Mouse (Mus musculus): ENCODE data around the gene Gm32742. TPM values are rescaled to one million over a fixed set of nuclear protein-coding genes. Genes with fewer than 3 reads are reported as not detected.

Gm32742 gene
- total RNA-seq (2021) = not detected

DNA sequence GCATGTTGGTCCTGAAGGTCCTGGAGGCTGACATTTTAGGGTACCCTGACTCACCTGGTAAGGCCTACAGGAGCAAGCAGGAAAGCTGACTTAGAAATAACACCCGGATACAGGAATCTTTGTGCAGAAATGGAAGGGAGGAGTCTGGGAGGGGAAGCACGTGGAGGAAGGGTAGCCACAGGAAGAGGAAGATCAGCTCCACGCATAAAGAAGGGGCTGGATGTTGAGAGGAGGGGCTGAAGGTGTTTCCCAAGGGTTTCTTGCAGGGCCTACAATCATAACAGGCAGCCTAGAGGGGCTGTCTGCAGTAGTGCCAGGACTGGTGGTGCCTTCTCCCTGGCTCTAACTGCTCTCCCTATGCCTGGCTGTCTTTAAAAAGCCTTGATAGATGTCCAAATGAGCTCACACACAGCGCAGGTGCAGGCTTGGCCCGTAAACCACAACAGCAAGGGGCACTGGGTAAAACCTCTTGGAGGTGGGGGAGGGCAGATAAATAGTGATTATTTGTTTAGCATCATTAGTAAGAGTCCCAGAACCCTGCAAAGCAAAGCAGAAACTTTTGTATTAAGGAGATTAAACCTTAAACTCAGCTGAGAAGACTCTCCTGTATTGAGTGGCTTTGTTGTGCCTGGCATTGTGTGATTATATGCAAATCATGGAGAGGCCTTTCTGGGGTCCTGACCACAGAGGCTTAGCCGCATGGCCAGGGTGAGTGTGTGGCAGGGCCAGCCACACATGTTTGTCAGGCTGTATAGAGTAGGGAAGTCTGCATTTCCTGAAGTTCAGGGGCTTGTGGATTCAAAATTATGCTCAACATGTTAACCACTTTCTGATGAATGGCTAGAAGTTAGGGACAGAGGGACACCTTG lies at the start of gene Gm32742:
Gene Gm32742, minus strand, starts transcription at position 206 of the 869 bp plus-strand sequence.
- no peak for DNase-seq (ENCODE audit: low spot score in 2 of 2)
- intact Hi-C loops (cut with DNase I) = no loop called here

DNA sequence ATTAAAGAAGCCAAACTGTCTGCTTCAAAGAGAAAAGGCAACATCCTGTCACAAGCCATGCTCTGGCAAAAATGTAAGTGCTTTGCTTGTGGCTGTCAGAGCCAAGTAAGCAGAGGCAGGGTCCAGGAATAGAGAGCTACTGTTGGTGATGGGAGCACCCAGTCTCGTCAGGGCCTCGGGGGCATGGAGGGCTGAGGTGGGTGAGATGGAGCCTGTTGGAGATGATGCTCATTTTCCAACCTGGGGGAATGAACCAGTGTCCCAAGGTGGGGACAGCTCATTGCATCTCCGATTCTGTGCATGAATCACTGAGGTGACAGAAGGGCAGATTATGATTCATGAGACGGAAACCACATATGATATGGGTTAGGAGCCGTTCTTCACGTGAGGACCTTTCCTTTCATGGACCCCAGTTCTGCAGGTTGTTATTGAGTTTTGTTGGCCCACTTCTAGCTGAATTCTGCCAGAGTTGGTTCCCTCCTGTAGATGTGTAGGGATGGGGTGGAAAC lies 48.5 kb upstream of the Gm32742 start:
- DNase-seq (ENCODE audit: low spot score in 2 of 2) = no peak
- intact Hi-C loops (cut with DNase I) = no loop called here

DNA sequence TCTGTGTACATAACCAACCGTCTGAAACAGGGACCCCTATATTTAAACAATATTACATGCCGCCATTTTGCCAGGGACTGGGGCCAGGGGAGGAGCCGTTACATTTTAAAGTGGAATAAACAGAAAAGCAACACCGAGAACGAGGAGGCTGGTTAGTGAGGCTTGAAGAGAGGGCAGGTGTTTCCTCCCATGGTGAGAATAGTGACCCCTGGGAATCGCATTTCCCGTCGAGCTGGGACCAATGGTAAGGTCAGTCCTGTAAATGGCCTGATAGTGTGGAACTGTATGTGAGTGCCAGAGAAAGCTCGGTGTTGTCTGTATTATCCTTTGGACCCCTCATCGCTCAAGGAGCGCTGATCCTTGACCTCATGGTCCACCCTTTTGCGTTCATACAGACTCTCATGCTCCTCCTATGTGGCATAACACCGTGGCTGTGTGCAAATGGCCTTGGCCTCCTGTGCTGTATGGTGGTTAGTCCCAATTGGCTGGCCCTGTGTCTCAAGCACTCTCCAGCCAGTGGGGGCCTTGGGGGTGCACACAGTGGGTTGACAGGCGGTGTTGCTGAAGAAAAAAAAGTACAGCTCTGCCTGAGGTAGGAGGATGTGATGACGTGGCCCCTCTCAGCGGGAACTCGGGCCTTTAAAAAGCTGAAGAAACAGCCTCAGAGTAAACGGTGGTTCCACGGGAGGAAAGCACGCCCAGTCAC lies 47.9 kb upstream of the Gm32742 start, which contains the start of gene Pou2af1:
Gene Pou2af1, plus strand, starts transcription at position 686 of the 706 bp plus-strand sequence.
- intact Hi-C loops (cut with DNase I) = no loop called here

DNA sequence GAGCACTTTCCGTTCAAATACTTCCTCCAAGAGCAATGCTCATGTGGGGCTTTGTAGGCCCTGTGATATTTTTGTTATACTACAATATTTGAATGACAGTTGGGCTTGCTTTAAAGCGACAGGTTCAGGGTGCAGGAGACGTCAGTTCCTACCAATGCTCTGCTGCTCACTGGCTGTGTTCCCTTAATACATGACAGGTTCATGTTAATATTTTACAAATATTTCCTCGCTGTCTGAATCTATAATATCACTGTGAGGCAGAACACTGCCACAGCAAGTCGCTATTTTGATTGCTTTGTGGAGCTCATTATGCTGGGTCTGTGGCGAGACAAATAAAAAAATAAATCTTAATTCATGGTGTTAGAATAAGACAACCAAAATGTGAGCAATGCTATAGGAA lies 45.9 kb upstream of the Gm32742 start:
- intact Hi-C loops (cut with DNase I) = no loop called here
- no peak for DNase-seq (ENCODE audit: low spot score in 2 of 2)

More for the DNA sequence above, 47.9 kb upstream of the Gm32742 start, which contains the start of gene Pou2af1:
- peak in 1 of 2 experiments; percentile 4 for DNase-seq (ENCODE audit: low spot score in 2 of 2)

DNA sequence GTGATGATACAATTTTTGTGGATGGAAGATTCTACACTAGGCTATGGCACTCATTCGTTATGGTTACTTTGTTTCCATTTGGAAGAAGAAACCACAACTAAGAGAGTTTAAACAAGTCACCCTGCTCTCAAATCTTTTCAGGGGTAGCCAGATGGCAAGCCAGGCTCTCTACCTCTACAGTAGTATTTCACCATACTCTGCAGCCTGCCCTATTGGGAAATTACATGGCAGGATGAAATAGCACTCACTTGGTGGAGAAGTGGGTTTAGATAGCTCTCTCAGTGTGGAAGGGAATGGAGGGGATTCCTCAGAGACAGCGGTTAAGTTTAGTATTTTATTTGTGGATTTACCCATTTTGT lies 43.6 kb upstream of the Gm32742 start:
- intact Hi-C loops (cut with DNase I) = no loop called here
- no peak for DNase-seq (ENCODE audit: low spot score in 2 of 2)

DNA sequence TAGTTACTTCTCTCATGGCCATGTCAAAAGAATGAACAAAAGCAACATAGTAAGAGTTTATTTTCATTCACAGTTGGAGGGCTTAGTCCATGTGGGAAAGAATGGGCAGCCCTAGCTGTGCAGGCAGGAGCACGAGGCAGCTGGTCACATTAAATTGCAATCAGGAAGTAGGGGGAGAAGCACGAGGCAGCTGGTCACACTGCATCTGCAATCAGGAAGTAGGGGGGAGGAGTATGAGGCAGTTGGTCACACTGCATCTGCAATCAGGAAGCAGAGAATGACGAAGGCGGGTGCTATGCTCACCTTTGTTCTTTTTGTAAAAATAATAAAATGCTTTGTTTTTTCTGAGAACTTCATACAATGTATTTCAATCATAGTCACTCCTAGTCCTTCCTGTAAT lies 29.5 kb upstream of the Gm32742 start:
- intact Hi-C loops (cut with DNase I) = no loop called here
- no peak for DNase-seq (ENCODE audit: low spot score in 2 of 2)

DNA sequence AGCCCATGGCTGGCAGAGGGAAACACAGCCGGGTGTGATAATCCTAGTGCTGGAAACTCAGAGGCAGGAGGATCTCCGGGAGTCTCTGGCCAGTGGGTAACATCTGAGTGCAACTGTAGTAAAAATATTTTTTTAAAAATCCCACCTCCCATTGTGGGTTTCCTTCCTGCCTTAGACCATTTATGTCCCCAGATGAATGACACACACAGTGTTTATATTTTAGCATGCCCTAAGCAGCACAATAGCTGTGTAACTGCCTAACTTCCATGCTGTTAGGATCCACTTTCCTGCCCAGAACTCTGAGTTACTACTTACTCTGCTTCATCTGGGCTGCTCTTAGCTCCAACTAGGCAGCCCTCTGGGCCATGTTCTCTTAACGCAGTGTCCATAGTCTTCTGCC lies 25.3 kb upstream of the Gm32742 start:
- DNase-seq (ENCODE audit: low spot score in 2 of 2) = no peak
- intact Hi-C loops (cut with DNase I) = no loop called here

DNA sequence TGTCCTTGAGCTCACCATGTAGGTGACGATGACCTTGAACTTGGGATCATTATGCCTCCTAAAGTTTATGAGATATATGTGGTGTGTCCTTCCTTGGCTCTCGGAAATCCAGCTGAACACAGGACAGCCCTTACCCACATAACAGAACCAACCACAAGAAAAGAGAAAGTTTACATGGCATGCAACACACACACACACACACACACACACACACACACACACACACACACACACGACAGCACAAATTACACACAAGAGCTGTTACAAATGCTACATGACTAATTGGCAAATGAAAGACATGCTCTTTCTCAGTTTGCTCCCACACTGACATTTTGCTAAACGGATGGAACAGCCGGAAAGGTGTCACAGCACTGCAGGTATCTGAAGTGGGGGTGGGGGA lies 20.6 kb upstream of the Gm32742 start:
- peak in 1 of 2 experiments; percentile 23 for DNase-seq (ENCODE audit: low spot score in 2 of 2)
- intact Hi-C loops (cut with DNase I) = loop anchor here (5.0 kb wide), 1 partner anchor 51 kb away; no protein-coding TSS in a partner anchor

DNA sequence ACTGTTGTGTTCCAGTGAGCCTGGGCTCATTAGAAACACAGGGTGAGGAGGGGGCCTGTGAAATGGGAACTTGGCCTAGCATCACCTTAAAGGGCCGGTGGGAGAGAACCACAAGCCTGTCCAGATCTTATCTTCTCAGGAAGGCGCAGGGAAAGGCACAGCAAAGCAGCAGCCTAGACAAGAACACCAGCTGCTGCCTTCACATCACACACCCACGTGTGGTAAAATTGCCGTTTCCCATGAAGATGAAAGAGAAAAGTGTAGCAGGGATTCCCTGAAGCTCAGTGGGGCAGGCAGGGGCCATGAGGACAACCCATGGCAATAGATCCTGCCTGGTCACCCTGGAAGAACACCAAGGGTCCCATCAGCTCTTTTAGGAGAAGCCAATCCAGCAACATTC lies 20.1 kb upstream of the Gm32742 start:
- peak; percentile 63 to 87 for DNase-seq (ENCODE audit: low spot score in 2 of 2)
- intact Hi-C loops (cut with DNase I) = loop anchor here (5.0 kb wide), 1 partner anchor 52 kb away; no protein-coding TSS in a partner anchor

DNA sequence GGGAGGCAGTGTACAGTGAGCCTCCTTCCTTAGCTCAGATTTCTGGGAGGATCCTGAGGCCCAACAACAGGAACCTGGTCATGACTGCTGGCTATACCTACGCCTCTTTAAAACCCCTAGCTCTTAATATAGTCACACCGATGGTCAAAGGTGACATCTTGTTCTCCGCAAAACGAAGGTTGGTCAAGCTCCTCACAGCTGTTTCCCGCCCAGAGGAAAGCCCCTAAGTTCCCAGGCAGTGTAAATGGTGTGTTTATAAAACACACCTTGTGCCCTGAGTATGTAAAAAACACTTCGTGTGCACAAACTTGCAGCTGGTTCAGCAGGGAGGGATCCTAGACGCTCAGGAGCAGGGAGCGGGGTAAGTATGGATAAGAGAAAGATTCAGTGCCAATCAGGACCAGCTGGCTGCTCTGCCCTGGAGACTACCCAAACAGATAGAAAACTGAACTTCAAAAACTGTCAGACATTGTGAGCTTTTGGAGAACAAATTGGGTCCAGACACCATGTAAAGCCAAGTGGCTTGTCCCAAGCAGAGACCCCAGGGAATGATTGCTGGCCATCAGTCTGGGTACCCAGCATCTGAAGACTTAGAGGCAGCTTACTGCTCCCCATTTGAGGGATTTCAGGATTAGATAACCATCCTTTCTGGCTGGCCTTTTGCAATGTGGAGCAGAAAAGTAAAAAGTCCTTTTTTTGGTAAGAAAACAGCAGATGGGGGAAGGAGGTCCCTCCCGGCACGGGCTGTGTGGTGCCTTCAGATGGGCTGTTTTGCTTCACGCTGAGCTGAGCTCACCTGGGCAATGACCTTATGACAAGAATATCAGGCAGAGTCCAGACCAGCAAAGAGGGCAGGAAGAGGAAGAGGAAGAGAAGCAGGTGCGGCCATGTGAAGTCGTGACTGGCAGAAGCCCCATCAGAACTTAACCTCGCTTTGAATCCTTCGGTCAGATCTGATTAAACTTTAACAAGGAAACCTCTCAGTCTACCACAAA lies 17.7 kb upstream of the Gm32742 start:
- DNase-seq (ENCODE audit: low spot score in 2 of 2) = no peak
- intact Hi-C loops (cut with DNase I) = no loop called here

DNA sequence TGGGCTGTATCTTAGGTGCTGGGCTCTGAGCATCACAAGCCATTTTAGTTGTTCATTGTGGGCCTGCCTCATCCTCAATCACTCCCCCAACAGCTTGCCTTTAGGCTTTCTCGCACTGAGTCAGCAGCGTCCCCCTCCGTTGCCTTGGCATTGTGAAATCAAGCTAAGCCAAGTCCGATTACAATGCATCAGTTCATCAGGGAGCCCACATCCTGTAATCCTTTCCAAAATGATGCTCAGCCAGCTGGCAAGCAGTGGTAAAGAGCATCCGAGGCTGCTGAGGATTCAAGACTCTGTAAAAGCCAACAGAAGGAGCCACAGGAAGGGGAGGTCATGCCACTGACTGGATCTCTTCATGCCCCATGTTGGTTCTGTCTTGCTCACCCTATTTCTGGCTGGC lies 15.3 kb upstream of the Gm32742 start:
- peak; percentile 48 to 90 for DNase-seq (ENCODE audit: low spot score in 2 of 2)
- intact Hi-C loops (cut with DNase I) = no loop called here

DNA sequence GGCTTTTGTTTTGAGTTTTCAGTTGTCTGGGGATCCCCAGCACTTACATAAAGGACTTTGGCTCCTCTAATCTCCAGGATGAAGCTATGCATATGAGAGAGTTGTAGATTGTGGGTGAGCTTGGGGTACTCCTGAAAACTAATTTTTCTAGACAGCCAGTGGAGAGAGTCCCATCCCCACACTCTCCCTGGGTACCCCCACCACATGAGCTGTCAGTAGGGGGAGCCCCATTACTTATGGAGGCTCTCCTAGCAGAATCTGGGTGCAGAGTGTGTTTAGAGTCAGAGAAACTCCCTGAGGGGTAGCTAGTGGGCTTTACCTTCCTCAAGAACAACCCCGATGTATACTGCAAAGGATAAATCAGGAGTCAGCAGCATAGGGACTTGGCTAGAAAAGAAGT lies 13.0 kb upstream of the Gm32742 start:
- no peak for DNase-seq (ENCODE audit: low spot score in 2 of 2)
- intact Hi-C loops (cut with DNase I) = no loop called here

DNA sequence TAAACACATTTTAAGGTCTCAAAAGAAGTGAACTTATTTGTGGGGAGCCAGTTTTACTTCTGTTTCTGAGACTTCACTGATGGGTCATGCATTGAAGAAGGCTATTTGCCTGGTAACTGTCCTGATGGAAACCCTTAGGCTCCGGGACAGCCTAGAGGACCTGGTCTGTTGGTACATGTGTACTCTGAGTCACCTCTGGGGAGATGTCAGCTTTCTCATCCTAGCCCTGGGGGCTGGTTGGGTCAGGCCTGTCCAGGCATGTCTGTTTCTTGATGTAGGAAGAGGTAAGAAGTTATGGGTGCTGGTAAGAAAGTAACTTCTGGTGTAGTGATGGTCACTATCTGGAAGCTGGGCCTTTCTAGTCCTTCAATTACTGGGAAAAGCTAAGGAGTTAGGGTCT lies 10.4 kb upstream of the Gm32742 start:
- intact Hi-C loops (cut with DNase I) = no loop called here
- DNase-seq (ENCODE audit: low spot score in 2 of 2) = no peak

DNA sequence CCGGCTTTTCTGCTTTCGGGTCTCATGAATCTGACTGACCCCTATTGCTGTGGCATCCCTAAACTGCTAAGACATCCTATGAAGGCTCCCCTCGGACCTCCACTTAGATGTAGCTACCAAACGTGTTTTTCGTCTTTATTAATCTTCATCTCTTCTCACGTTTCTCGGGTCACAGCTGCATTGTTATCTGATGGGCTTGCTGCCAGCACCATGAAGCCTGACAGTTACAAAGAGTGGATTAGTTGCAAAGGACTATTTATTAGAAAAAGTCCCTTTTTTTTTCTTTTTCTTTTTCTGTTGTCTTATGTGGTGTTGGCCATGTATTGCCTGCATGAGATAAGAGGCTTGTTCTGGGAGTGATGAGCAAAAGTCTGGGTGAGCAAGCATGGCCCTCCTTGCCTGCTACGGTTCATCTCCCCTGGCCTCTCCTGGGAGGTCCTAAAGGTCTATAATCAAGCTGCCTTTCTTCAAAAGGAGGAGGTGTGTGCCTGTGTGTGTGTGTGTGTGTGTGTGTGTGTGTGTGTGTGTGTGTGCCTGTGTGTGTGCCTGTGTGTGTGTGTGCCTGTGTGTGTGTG lies 9.7 kb upstream of the Gm32742 start:
- no peak for DNase-seq (ENCODE audit: low spot score in 2 of 2)
- intact Hi-C loops (cut with DNase I) = no loop called here

DNA sequence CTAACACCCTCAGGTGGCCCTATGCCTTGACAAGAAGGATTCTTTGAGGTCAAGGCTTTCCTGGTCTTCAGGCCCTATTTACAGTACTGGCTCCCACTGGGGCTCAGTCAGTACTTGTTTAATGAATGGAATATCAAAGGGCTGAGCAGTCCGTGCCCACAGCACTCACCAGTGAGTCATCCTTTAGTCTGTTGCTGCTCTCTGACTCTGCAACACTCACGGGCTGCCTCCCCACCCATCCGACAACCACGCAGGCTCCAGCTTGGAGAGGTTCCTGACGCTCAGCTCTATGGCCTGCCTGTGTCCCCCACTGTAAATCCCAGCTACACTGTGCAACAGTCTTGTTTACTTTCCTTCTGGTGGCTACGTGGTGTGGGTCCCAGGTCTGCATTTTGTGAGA lies 5.0 kb upstream of the Gm32742 start:
- intact Hi-C loops (cut with DNase I) = no loop called here

DNA sequence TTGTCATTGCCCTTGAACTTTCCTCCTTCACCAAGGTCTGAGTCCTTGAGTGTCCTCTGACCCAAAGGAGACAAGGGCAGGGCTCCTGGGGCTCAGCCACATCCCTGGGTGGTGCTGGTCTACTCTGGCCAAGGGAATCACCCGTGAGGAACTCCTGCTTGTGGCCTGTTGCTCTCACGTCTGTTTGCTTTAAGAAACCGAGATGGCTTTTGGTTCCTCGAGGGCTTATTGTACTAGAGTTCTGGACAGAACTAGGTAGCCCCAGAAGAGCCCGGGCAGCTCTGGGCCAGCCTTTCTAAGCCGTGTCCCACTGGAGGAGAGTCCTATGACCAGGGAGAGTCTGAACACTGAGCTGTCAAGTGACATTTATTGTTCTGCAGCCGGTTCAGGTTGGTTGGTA lies 3.8 kb upstream of the Gm32742 start:
- DNase-seq (ENCODE audit: low spot score in 2 of 2) = no peak
- intact Hi-C loops (cut with DNase I) = no loop called here

More for the DNA sequence above, 5.0 kb upstream of the Gm32742 start:
- no peak for DNase-seq (ENCODE audit: low spot score in 2 of 2)

DNA sequence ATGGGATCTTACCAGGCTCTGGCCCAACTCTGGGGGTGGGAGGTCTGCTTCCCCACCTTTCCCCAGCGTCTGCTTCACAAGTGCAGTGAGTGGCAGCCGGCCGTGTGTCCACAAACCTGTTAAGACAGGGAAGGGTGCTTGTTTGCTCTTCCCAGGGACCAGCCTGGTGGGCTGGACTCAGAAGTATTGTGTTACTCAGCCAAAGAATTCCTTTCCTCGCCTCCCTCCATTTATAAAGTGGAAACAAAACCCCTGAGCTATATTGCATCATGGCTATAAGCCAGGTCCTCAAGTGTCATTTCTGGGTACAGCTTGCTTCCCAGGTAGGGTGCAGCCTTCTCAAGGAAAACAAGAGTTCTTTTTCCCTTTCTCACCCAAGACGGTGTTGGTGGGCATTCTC lies 3.4 kb upstream of the Gm32742 start:
- DNase-seq (ENCODE audit: low spot score in 2 of 2) = no peak
- intact Hi-C loops (cut with DNase I) = no loop called here

DNA sequence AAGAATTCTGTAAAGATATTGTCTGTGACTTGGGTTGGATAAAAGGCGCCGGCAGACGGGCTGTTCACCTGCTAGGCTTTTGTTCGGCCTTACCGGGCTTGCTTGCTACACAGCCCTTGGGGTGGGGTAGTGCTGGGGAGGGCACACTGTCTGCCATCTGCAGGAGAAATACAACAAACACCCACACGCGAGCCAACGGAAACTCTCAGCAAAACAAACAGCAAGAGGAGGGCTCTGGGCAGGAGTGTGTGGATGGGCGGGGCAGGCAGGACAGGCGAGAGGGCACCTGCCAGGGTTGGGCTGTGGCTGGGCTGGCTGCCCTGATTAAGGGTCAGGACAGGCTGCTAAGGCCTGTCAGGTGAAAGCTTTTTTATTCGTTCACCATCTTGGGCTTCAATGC lies 2.6 kb upstream of the Gm32742 start:
- intact Hi-C loops (cut with DNase I) = no loop called here

DNA sequence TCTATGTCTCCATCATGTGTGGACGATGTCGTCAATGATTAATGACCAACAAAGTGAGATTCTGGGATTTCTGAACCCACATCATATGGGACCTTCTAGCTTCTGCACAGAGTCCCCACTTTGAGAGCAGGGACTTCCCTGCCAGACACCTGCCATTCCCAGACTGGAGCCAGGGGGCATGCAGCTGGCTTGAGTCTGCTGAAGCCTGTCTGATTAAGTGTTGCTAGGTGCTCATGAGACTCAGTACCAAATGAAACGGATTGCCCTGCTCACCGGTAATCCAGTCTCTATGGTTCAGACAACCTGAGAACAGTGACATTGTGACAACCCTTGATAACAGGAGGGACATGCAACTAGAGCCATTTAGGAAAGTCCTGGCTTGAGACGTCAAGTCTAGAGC lies 1.3 kb downstream of the Gm32742 start:
- intact Hi-C loops (cut with DNase I) = loop anchor here (5.0 kb wide), 3 partner anchors 113 to 788 kb away; partner anchors contain the start of gene Colca2
- no peak for DNase-seq (ENCODE audit: low spot score in 2 of 2)

More for the DNA sequence above, 2.6 kb upstream of the Gm32742 start:
- no peak for DNase-seq (ENCODE audit: low spot score in 2 of 2)
